Mouse (Mus musculus) cerebellum, adult 2 months (tissue): ENCODE data around the gene Mtfr1l.

Experiments used
- CTCF ChIP-seq: fragments of 200-500 bp; IDR thresholded peaks from 2 replicates; pipeline ENCODE4 v1.5.1; 2011; ENCODE audit warnings: low read depth, mild to moderate bottlenecking, control low read depth, low read length, moderate library complexity, borderline replicate concordance; ENCODE audit not compliant: insufficient read depth
- POLR2A ChIP-seq: fragments of 200-500 bp; IDR thresholded peaks from 2 replicates; pipeline ENCODE4 v1.6.1; 2011; ENCODE audit warnings: low read length, control low read depth, borderline replicate concordance; ENCODE audit not compliant: insufficient read depth

DNA sequence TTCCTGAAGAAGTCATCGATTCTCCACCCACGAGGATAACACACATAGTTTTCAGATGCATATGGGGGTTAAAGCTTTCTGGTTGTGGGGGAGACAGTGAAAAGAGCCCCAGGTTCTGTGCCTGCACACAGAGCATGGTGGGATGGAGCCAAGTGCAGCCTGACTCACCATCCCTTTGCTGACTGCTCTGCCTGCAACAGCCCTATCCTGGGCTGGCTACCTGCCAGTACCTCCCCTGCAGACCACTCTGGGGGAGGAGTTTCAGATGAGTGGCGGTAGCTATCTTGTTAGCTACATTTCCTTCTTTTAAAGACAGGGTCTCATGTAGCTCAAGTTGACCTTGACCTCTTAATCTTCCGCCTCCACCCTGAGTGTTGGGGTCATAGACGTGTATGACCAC is 43.2 kb upstream of the Mtfr1l start:
- TF ChIP-seq CTCF (no peak), POLR2A (no peak)
